Mouse (Mus musculus) limb, embryonic 11.5 days (tissue): ENCODE results near the gene Fzr1. TPM values are rescaled to one million over a fixed set of nuclear protein-coding genes. Genes with fewer than 3 reads are reported as not detected.

Experiments used
- ATAC-seq: fragments of 200-750 bp; cut with Nextera tagmentation; 2 replicates; pipeline ENCODE4 v1.8.0; 2017; ENCODE audit warnings: low read depth; ENCODE audit not compliant: insufficient number of reproducible peaks, low FRiP score, low TSS enrichment
- DNase-seq: peaks from one replicate; pipeline ENCODE4 v3.0.0-alpha.2; 2015; ENCODE audit warnings: low spot score
- H3K27ac ChIP-seq: fragments of 300-500 bp; sonication (generic); replicated peaks from 2 replicates; pipeline ENCODE4 v1.5.1; 2014; ENCODE audit warnings: low read depth, mild to moderate bottlenecking, low read length
- H3K27me3 ChIP-seq: fragments of 300-500 bp; sonication (generic); 2 replicates; pipeline ENCODE4 v1.6.1; 2014; ENCODE audit warnings: mild to moderate bottlenecking, low read length, mixed read lengths; ENCODE audit not compliant: control insufficient read depth, insufficient read depth
- H3K36me3 ChIP-seq: fragments of 300-500 bp; sonication (generic); 2 replicates; pipeline ENCODE4 v1.6.1; 2014; ENCODE audit warnings: mild to moderate bottlenecking, low read length, moderate library complexity, mixed read lengths; ENCODE audit not compliant: control insufficient read depth, insufficient read depth
- H3K4me1 ChIP-seq: fragments of 300-500 bp; sonication (generic); 2 replicates; pipeline ENCODE4 v1.6.1; 2014; ENCODE audit warnings: low read length, mixed read lengths; ENCODE audit not compliant: control insufficient read depth, insufficient read depth
- H3K4me2 ChIP-seq: fragments of 300-500 bp; sonication (generic); 2 replicates; pipeline ENCODE4 v1.6.1; 2014; ENCODE audit warnings: low read depth, mild to moderate bottlenecking, moderate library complexity; ENCODE audit not compliant: severe bottlenecking
- H3K4me3 ChIP-seq: fragments of 300-500 bp; sonication (generic); 2 replicates; pipeline ENCODE4 v1.5.1; 2014; ENCODE audit warnings: low read depth, low read length
- H3K9ac ChIP-seq: fragments of 300-500 bp; sonication (generic); 2 replicates; pipeline ENCODE4 v1.6.1; 2014; ENCODE audit warnings: mild to moderate bottlenecking, low read length
- H3K9me3 ChIP-seq: fragments of 300-500 bp; sonication (generic); 2 replicates; pipeline ENCODE4 v1.6.1; 2016; ENCODE audit warnings: low read length; ENCODE audit not compliant: control insufficient read depth
- WGBS: fragments of 180-500 bp; shearing (Covaris S2); extraction: QIAGEN DNeasy Blood & Tissue Kit; methylation state at CpG from one replicate; pipeline ENCODE4 v1.1.7; 2014; 5-methylcytosine and 5-hydroxymethylcytosine counted together
- polyA plus RNA-seq: library from polyadenylated mRNA; unstranded; fragments of >200 nt; fragmentation: Nextera tagmentation; extraction: Ambion mirVana; gene quantifications from 2 replicates; pipeline ENCODE4 v1.2.1, GENCODE M21; 2014

Gene Fzr1
- polyA plus RNA-seq, 1 experiment from 2014 or later: 119 TPM

GRCm38 (mm10) chr10:81363436-81364346, 14.6 kb downstream of the Fzr1 start:
- peak overlapping the region; percentile 54 for H3K4me2 ChIP-seq
- H3K4me3 ChIP-seq: peak overlapping the region; percentile 28
- DNase-seq: no peak
- ATAC-seq: 0 out of 2 replicates have a peak, but pooled peaks have one; percentile 0
- no peak overlapping the region; the same call in 1 of the 2 replicates for H3K9ac ChIP-seq
- H3K27ac ChIP-seq: no peak overlapping the region
- peaks cover 27% of the 10 kb centered on the region for H3K27me3 ChIP-seq
- peaks cover 19% of the 10 kb centered on the region for H3K36me3 ChIP-seq
- H3K9me3 ChIP-seq: no peaks in the 10 kb centered on the region
- 7% methylated on average over 54 of the region's 54 CpGs for WGBS
- peaks cover 17% of the 10 kb centered on the region for H3K4me1 ChIP-seq

- 74% methylated on average over 12 of the region's 12 CpGs for WGBS
- no peak overlapping the region for H3K4me2 ChIP-seq
- H3K36me3 ChIP-seq: peaks cover 9% of the 10 kb centered on the region
- H3K9me3 ChIP-seq: no peaks in the 10 kb centered on the region
- H3K27ac ChIP-seq: no peak overlapping the region
- DNase-seq (no peak), ATAC-seq (no peak)
- peaks cover 26% of the 10 kb centered on the region for H3K4me1 ChIP-seq
- H3K9ac ChIP-seq: no peak overlapping the region
- H3K4me3 ChIP-seq: no peak overlapping the region
- peaks cover 27% of the 10 kb centered on the region for H3K27me3 ChIP-seq
Measured at GRCm38 (mm10) chr10:81362336-81362949, 15.9 kb downstream of the Fzr1 start.

GRCm38 (mm10) chr10:81360721-81361120, 17.6 kb downstream of the Fzr1 start:
- H3K4me2 ChIP-seq: no peak overlapping the region
- H3K4me1 ChIP-seq: peaks cover 30% of the 10 kb centered on the region
- WGBS: 63% methylated on average over 8 of the region's 8 CpGs
- H3K9me3 ChIP-seq: no peaks in the 10 kb centered on the region
- no peak for DNase-seq
- no peak for ATAC-seq
- no peak overlapping the region for H3K27ac ChIP-seq
- H3K36me3 ChIP-seq: peaks cover 2% of the 10 kb centered on the region; the same call in 1 of the 2 replicates
- H3K4me3 ChIP-seq: no peak overlapping the region
- H3K27me3 ChIP-seq: peaks cover 27% of the 10 kb centered on the region
- 0 out of 2 replicates have a peak overlapping the region, but pooled peaks have one; percentile 0 for H3K9ac ChIP-seq

GRCm38 (mm10) chr10:81358841-81359240, 19.5 kb downstream of the Fzr1 start:
- Histone ChIP-seq H3K27ac (no peak overlapping the region), H3K9ac (no peak overlapping the region), H3K9me3 (no peaks in the 10 kb centered on the region), H3K4me1 (peaks cover 18% of the 10 kb centered on the region), H3K4me3 (0 out of 2 replicates have a peak overlapping the region, but pooled peaks have one; percentile 77), H3K27me3 (peaks cover 14% of the 10 kb centered on the region), H3K36me3 (peaks cover 2% of the 10 kb centered on the region; the same call in 1 of the 2 replicates), H3K4me2 (no peak overlapping the region)
- DNase-seq (no peak), ATAC-seq (no peak)
- WGBS: 67% methylated on average over 1 of the region's 1 CpGs

- DNase-seq: no peak
- Histone ChIP-seq H3K4me3 (peak overlapping the region; percentile 77), H3K36me3 (peaks cover 2% of the 10 kb centered on the region; the same call in 1 of the 2 replicates), H3K4me2 (peak overlapping the region; percentile 99), H3K27ac (no peak overlapping the region), H3K9me3 (no peaks in the 10 kb centered on the region), H3K4me1 (peaks cover 13% of the 10 kb centered on the region; the same call in 1 of the 2 replicates), H3K9ac (peak overlapping the region; percentile 75), H3K27me3 (peaks cover 7% of the 10 kb centered on the region)
- 29% methylated on average over 4 of the region's 4 CpGs for WGBS
- ATAC-seq: no peak
Measured at GRCm38 (mm10) chr10:81358209-81358608, 20.1 kb downstream of the Fzr1 start.

GRCm38 (mm10) chr10:81356991-81357844, 21.1 kb downstream of the Fzr1 start, which contains the start of gene Mfsd12:
Gene Mfsd12, plus strand, starts transcription at chr10:81357491.
- peak within 1 kb of the TSS; percentile 77 for H3K4me3 ChIP-seq
- ATAC-seq (peak; percentile 85), DNase-seq (peak; percentile 86)
- no peak within 1 kb of the TSS for H3K27ac ChIP-seq
- H3K36me3 ChIP-seq: peaks cover 2% of the 10 kb centered on the region; the same call in 1 of the 2 replicates
- peak within 1 kb of the TSS; percentile 99 for H3K4me2 ChIP-seq
- no peaks in the 10 kb centered on the region for H3K9me3 ChIP-seq
- H3K27me3 ChIP-seq: no peaks in the 10 kb centered on the region
- peak within 1 kb of the TSS; percentile 75 for H3K9ac ChIP-seq
- 2% methylated on average over 73 of the region's 79 CpGs for WGBS
- peaks cover 13% of the 10 kb centered on the region; the same call in 1 of the 2 replicates for H3K4me1 ChIP-seq

GRCm38 (mm10) chr10:81356352-81356990, 21.8 kb downstream of the Fzr1 start:
- H3K4me1 ChIP-seq: peaks cover 13% of the 10 kb centered on the region; the same call in 1 of the 2 replicates
- WGBS: 48% methylated on average over 12 of the region's 12 CpGs

More at GRCm38 (mm10) chr10:81356352-81356990, 21.8 kb downstream of the Fzr1 start:
- peaks cover 2% of the 10 kb centered on the region; the same call in 1 of the 2 replicates for H3K36me3 ChIP-seq
- H3K27me3 ChIP-seq: no peaks in the 10 kb centered on the region
- peak overlapping the region; percentile 77; the same call in 1 of the 2 replicates for H3K4me3 ChIP-seq
- peak overlapping the region; percentile 99 for H3K4me2 ChIP-seq
- no peaks in the 10 kb centered on the region for H3K9me3 ChIP-seq
- H3K9ac ChIP-seq: no peak overlapping the region
- H3K27ac ChIP-seq: no peak overlapping the region
- DNase-seq: no peak
- no peak for ATAC-seq
